Mouse (Mus musculus) thymus, postnatal 4 days (tissue): ENCODE results near the gene AI413582.

Experiments used
- DNase-seq: peaks from one replicate; pipeline ENCODE4 v3.0.0; 2021

The AI413582 gene

GRCm38 (mm10) chr17:27513916-27514762 is 51.4 kb downstream of the AI413582 start:
- DNase-seq = peak; percentile 68
